Mouse (Mus musculus) hindbrain, embryonic 13.5 days (tissue): ENCODE data around the gene Map3k13. TPM values are rescaled to one million over a fixed set of nuclear protein-coding genes. Genes with fewer than 3 reads are reported as not detected.

Experiments
- ATAC-seq: fragments of 200-750 bp; cut with Nextera tagmentation; 2 replicates; pipeline ENCODE4 v1.8.0; 2017; ENCODE audit warnings: moderate TSS enrichment; ENCODE audit not compliant: low FRiP score
- H3K27ac ChIP-seq: fragments of 300-500 bp; sonication (generic); 2 replicates; pipeline ENCODE4 v1.5.1; 2015; ENCODE audit warnings: inconsistent platforms, mild to moderate bottlenecking, moderate library complexity
- H3K27me3 ChIP-seq: fragments of 300-500 bp; sonication (generic); 2 replicates; pipeline ENCODE4 v1.6.1; 2015; ENCODE audit warnings: mild to moderate bottlenecking, inconsistent platforms
- H3K36me3 ChIP-seq: fragments of 300-500 bp; sonication (generic); 2 replicates; pipeline ENCODE4 v1.6.1; 2015; ENCODE audit warnings: mild to moderate bottlenecking, inconsistent platforms
- H3K4me1 ChIP-seq: fragments of 300-500 bp; sonication (generic); replicated peaks from 2 replicates; pipeline ENCODE4 v1.6.1; 2015; ENCODE audit warnings: inconsistent platforms
- H3K4me2 ChIP-seq: fragments of 300-500 bp; sonication (generic); 2 replicates; pipeline ENCODE4 v1.6.1; 2015; ENCODE audit warnings: inconsistent platforms, mild to moderate bottlenecking, moderate library complexity
- H3K4me3 ChIP-seq: fragments of 300-500 bp; sonication (generic); 2 replicates; pipeline ENCODE4 v1.5.1; 2015; ENCODE audit warnings: mild to moderate bottlenecking, inconsistent platforms
- H3K9ac ChIP-seq: fragments of 300-500 bp; sonication (generic); 2 replicates; pipeline ENCODE4 v1.6.1; 2015; ENCODE audit warnings: mild to moderate bottlenecking, inconsistent platforms
- H3K9me3 ChIP-seq: fragments of 300-500 bp; sonication (generic); 2 replicates; pipeline ENCODE4 v1.6.1; 2016; ENCODE audit warnings: inconsistent platforms
- WGBS: fragments of 180-500 bp; shearing (Covaris S2); methylation state at CpG from one replicate; pipeline ENCODE4 v1.1.7; 2015; 5-methylcytosine and 5-hydroxymethylcytosine counted together
- polyA plus RNA-seq: library from polyadenylated mRNA; unstranded; fragments of >200 nt; fragmentation: Nextera tagmentation; extraction: Ambion mirVana; gene quantifications from 2 replicates; pipeline ENCODE4 v1.2.1, GENCODE M21; 2015

Map3k13 gene
- polyA plus RNA-seq = 7.9 and 8.2 TPM in 2 replicates

DNA sequence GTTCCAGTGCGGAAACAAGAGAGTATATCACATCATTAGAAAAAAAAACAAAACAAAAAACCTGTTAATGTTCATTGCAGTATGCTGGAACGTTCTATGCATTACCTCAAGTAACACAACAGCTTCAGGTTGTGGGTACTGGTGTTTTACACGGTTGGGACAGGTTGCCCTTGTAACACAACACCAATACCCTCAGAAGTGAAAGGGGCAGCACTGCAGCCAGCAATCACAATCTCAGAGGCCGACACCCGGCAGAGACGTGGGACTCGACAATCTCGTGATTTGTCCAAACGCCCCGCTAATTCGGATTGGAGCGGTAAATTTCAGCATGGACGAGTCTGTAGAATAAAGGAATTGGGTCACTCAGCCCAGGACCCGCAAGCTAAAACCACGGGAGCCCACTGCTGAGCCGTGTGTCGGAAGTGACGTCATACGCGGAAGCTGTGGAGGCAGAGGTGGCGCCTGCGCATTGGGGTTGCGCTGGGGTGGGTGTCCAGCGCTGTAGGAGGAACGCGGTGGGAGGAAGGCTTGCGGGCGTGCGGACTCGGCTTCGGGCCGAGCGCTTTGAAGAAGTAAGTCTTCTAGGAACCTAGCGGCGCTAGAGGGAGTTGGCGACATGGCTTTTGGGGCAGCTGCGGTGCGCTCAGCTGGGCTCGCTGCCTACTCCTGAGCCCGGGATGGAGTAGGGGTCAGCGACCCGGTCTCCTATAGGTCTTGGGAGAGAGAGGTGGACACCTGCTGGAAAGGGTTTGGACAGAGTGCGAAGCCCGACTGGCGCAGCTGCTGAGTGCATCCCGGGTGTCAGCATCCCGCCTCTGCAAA lies at the start of gene Map3k13:
Map3k13 (plus strand) TSS at position 472 of the 822 bp plus-strand sequence.
- no peaks in the 10 kb centered on the region for H3K9me3 ChIP-seq
- H3K4me1 ChIP-seq = peaks cover 25% of the 10 kb centered on the region
- H3K9ac ChIP-seq = peak within 1 kb of the TSS; percentile 87
- peak; percentile 99 for ATAC-seq
- peak within 1 kb of the TSS; percentile 75 for H3K4me2 ChIP-seq
- H3K27ac ChIP-seq = peak within 1 kb of the TSS; percentile 93
- H3K27me3 ChIP-seq = no peaks in the 10 kb centered on the region
- peak within 1 kb of the TSS; percentile 80 for H3K4me3 ChIP-seq
- peaks cover under 1% of the 10 kb centered on the region for H3K36me3 ChIP-seq
- 2% methylated on average over 47 of the region's 47 CpGs for WGBS

DNA sequence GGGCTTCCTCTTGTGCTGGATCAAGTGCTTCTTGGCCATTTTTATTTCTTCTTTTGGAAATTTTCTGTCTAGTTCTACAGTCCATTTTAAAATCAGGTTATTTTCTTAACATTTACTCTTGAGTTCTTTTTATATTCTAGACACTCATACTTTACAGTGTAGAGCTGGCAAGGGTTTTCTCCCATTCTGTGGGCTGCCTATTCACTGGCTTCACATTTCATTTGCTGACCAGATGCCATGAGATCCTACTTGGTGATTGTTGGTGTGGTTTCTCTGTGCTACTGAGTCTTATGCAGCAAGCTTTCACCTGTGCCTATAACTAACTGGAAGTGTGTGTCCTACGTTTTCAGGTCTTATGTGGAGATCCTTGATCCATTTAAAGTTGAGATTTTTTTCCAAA lies 35.7 kb upstream of the Map3k13 start:
- no peak for ATAC-seq
- Histone ChIP-seq H3K9ac (no peak overlapping the region), H3K4me1 (no peaks in the 10 kb centered on the region), H3K27me3 (no peaks in the 10 kb centered on the region), H3K4me3 (no peak overlapping the region), H3K9me3 (peaks cover 5% of the 10 kb centered on the region; the same call in 1 of the 2 replicates), H3K36me3 (no peaks in the 10 kb centered on the region), H3K27ac (no peak overlapping the region), H3K4me2 (no peak overlapping the region)
- 75% methylated on average over 1 of the region's 1 CpGs for WGBS

DNA sequence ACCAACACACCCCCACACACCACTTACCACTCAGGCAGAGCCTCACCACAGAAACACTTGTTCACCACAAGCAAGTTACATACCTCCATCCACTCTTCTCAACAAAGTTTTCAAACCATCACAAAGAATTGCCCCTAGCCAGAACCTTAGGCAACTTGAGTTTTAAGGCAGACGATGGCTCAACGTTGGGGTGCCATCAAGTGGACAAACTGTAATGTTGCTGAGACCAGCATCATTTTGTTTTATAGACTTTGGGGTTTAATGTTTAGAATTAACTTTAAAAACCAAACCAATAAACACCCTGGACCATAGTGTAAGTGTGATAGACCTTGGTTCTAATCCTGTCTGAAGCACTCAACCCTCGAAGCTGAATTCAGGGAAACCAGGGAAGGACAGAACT lies 25.9 kb upstream of the Map3k13 start:
- 82% methylated on average over 3 of the region's 3 CpGs for WGBS
- Histone ChIP-seq H3K4me3 (no peak overlapping the region), H3K4me2 (no peak overlapping the region), H3K27ac (no peak overlapping the region), H3K9me3 (no peaks in the 10 kb centered on the region), H3K4me1 (no peaks in the 10 kb centered on the region), H3K9ac (no peak overlapping the region), H3K27me3 (no peaks in the 10 kb centered on the region), H3K36me3 (no peaks in the 10 kb centered on the region)
- no peak for ATAC-seq

DNA sequence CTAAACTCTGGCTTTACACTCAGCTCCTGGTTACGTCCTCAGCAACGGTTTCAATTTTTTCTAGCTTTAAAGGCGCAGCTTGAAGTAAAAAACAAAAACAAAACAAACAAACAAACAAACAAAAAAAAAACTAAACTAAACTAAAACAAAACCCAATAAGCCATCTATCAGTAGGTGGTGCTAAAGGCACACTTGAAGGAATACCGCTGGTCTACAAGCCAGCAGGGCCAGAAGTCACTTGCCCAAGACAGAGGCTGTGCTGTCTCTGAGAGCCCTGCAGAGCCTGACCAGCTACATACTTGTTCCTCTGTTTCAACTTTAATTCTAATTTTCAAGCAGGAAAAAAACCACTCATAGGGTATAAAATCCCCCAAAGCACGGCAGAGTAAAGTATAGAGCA lies 24.5 kb upstream of the Map3k13 start:
- Histone ChIP-seq H3K27ac (no peak overlapping the region), H3K36me3 (no peaks in the 10 kb centered on the region), H3K9ac (no peak overlapping the region), H3K4me3 (no peak overlapping the region), H3K4me2 (no peak overlapping the region), H3K4me1 (no peaks in the 10 kb centered on the region), H3K9me3 (no peaks in the 10 kb centered on the region), H3K27me3 (no peaks in the 10 kb centered on the region)
- WGBS = 84% methylated on average over 5 of the region's 5 CpGs
- ATAC-seq = no peak

DNA sequence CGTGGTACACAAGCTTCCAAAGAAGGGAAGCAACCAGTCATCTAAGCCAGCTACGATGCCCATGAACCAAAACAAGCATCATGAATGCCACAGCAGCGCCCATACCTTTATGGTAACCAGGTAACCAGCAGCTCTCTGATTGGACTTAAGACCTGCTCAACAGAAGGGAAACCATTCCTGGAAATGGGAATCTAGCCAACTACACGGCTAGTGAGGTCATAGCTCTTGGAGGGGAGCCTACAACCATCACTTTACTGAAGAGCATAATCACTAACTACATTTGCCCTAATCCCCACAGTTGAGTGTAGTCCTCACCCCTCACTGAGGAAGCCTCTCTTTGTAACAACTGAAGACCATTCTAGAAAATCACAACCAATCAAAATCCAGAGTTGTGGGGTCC lies 19.4 kb upstream of the Map3k13 start:
- no peaks in the 10 kb centered on the region for H3K4me1 ChIP-seq
- H3K9me3 ChIP-seq = no peaks in the 10 kb centered on the region
- H3K4me3 ChIP-seq = no peak overlapping the region
- H3K36me3 ChIP-seq = no peaks in the 10 kb centered on the region
- no peak overlapping the region for H3K9ac ChIP-seq
- H3K27ac ChIP-seq = no peak overlapping the region
- no peak for ATAC-seq
- no peaks in the 10 kb centered on the region for H3K27me3 ChIP-seq
- no peak overlapping the region for H3K4me2 ChIP-seq
- 81% methylated on average over 4 of the region's 4 CpGs for WGBS

DNA sequence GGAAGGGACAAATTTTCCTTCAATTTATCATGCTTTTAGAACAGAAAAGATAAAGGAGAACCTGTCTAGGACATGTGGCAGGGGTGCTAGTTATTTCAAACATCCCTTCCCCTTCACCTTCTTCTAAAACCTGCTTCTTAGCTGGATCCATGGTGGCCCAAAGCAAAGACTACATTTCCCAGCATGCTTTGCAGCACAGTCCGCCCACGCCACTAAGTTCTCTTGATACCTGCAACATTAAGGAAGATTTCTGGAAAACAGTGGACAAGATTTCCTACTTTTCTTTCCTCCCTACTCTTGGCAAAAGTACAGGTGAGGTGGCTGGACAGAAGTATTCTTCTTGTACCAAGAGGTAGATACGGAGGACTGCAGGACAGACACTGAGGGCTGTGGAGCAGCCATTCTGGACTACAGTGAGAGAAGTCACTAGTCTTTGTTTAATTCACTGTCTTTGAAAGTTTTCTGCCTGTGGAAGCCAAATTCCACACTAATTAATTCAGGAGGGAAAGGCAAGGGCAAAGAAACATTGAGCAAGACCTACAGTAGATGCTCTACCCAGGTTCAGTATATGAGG lies 15.8 kb upstream of the Map3k13 start:
- Histone ChIP-seq H3K4me2 (peak overlapping the region; percentile 26), H3K36me3 (no peaks in the 10 kb centered on the region), H3K9me3 (no peaks in the 10 kb centered on the region), H3K27ac (no peak overlapping the region), H3K9ac (no peak overlapping the region), H3K27me3 (no peaks in the 10 kb centered on the region), H3K4me3 (peak overlapping the region; percentile 26; the same call in 1 of the 2 replicates), H3K4me1 (no peaks in the 10 kb centered on the region)
- 43% methylated on average over 3 of the region's 3 CpGs for WGBS
- no peak for ATAC-seq

DNA sequence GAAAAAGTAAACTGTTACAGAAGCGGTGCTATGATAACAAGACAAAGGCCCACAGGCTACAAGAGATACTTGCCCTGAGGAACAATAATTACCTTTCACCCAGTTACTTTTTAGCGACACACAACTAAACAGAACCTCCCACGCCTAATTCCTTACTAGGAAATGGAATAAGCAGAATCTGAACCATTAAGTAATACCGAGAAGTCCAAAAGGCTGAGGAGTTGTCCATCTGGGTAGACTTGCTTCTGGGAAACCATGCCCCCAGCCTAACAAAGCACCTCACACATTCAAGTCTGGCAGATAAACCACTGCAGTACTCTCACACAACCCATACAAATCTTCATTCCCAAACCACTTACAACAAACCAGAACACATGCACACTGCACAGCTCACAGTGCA lies 15.0 kb upstream of the Map3k13 start:
- no peak for ATAC-seq
- Histone ChIP-seq H3K4me2 (no peak overlapping the region), H3K4me1 (no peaks in the 10 kb centered on the region), H3K27ac (no peak overlapping the region), H3K27me3 (no peaks in the 10 kb centered on the region), H3K36me3 (no peaks in the 10 kb centered on the region), H3K4me3 (no peak overlapping the region), H3K9me3 (no peaks in the 10 kb centered on the region), H3K9ac (no peak overlapping the region)
- 90% methylated on average over 4 of the region's 4 CpGs for WGBS

DNA sequence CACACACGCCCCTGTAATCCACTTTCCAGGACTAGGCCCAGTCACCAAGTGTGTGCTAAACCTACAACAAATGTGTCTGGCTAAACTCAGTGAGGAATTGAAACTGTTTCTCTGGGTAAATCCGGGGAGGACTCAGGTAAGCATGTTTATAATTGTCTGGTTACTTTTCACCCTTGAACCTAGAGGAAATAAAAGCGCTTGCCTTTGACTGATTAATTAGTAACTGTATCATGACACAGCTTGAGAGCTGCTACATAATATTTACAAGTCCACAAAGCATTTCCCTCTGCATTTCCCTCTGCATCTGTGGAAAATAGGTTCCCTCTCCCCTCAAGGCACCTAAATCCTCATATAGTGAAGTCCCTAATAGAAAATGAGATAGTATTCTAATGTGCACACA lies 12.9 kb upstream of the Map3k13 start:
- no peaks in the 10 kb centered on the region for H3K27me3 ChIP-seq
- no peaks in the 10 kb centered on the region for H3K36me3 ChIP-seq
- no peak overlapping the region for H3K4me3 ChIP-seq
- 89% methylated on average over 3 of the region's 3 CpGs for WGBS
- H3K4me2 ChIP-seq = no peak overlapping the region
- no peak for ATAC-seq
- no peaks in the 10 kb centered on the region for H3K9me3 ChIP-seq
- H3K4me1 ChIP-seq = no peaks in the 10 kb centered on the region
- H3K27ac ChIP-seq = no peak overlapping the region
- H3K9ac ChIP-seq = no peak overlapping the region

DNA sequence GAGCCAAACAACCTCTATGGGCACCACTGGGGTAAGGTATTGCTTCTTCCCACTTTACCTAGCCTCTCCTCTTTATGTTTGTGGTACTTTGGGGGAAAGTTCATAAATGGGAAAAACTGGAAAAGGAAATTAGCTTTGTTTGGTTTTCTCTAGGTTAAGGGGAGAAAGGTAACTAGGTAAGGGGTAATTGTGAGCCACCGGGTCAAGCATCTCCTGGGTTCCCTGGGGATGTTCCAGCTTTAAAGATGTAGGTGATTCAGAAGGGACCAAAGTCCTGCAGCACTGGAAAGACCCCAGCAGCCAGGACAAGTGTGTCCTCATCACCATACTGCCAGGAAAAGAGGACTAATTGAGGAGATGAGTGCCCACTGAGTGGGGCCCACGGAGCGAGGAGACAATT lies 12.3 kb upstream of the Map3k13 start:
- H3K4me3 ChIP-seq = no peak overlapping the region
- whole genome bisulfite sequencing = 82% methylated on average over 3 of the region's 3 CpGs
- ATAC-seq = no peak

DNA sequence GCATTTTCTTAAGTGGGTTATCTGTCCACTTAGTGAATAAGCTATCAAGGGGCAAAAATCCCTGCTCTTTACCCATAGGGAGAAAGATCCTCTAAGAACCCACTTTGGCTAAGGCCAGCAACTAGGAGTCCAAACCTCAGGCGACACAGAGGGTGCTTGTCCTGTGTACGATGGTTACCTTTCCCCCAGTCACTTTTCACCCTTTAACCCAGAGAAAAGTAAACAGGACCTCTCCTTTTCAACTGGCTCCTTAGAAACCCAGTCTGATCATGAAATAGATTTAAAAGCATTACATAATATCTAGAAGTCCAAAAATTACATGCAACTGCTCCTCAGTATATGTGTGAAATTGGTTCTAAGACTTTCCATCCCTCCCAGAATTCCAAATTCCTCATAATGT lies 11.3 kb upstream of the Map3k13 start:
- H3K9me3 ChIP-seq = no peaks in the 10 kb centered on the region

More for the DNA sequence above, 12.3 kb upstream of the Map3k13 start:
- H3K4me1 ChIP-seq = no peaks in the 10 kb centered on the region
- H3K9ac ChIP-seq = no peak overlapping the region
- no peaks in the 10 kb centered on the region for H3K9me3 ChIP-seq
- H3K27me3 ChIP-seq = no peaks in the 10 kb centered on the region
- H3K36me3 ChIP-seq = no peaks in the 10 kb centered on the region
- no peak overlapping the region for H3K27ac ChIP-seq
- no peak overlapping the region for H3K4me2 ChIP-seq

DNA sequence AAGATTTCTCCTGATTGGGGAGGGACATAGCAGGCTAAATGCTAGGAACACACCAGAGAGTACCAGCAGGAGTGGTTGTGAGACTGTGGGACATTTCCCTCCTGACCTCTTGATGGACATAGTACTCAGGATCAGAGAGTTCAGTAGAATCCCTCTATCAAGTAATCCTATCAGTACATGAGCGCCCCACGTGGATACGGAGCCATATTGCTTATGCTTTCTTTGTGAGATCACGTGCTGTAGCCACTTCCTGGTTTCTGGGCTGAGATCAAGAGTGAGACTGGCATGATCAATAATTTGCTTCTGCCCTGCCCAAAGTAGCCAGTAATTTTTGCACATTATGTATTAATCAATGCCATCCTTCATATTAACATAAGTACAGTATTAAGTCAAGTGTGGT lies 9.1 kb upstream of the Map3k13 start:
- Histone ChIP-seq H3K9ac (no peak overlapping the region), H3K4me3 (no peak overlapping the region), H3K27ac (no peak overlapping the region), H3K9me3 (no peaks in the 10 kb centered on the region), H3K36me3 (no peaks in the 10 kb centered on the region), H3K4me2 (no peak overlapping the region), H3K27me3 (no peaks in the 10 kb centered on the region), H3K4me1 (peaks cover 11% of the 10 kb centered on the region)
- WGBS = 77% methylated on average over 4 of the region's 4 CpGs
- ATAC-seq = no peak

More for the DNA sequence above, 11.3 kb upstream of the Map3k13 start:
- peaks cover 8% of the 10 kb centered on the region for H3K4me1 ChIP-seq
- H3K27me3 ChIP-seq = no peaks in the 10 kb centered on the region
- no peak overlapping the region for H3K9ac ChIP-seq
- H3K36me3 ChIP-seq = no peaks in the 10 kb centered on the region
- H3K27ac ChIP-seq = no peak overlapping the region
- H3K4me2 ChIP-seq = no peak overlapping the region
- WGBS = 74% methylated on average over 2 of the region's 2 CpGs
- no peak for ATAC-seq
- no peak overlapping the region for H3K4me3 ChIP-seq

DNA sequence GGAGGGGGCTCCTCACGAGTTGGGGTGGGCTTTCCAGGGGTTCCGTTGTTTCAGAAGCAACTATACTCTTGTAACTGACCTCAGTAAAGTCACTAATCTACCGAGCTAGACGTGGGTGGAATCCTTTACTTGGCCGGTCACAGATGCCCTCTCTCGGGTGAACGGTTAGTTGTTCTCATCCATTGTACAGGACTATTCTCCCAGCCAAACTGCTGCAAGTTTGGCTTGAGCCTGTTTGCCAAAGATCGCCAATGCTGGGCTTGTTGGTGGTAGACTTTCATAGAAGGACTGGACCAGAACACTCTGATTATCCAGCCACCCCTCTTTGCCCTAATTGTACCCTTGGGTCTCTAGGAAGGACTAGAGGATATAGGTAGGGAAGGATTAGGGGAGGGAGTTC lies 7.8 kb upstream of the Map3k13 start:
- 85% methylated on average over 8 of the region's 8 CpGs for WGBS
- H3K4me2 ChIP-seq = no peak overlapping the region
- ATAC-seq = no peak

More for the DNA sequence above, 7.8 kb upstream of the Map3k13 start:
- H3K4me1 ChIP-seq = peaks cover 11% of the 10 kb centered on the region
- H3K27me3 ChIP-seq = no peaks in the 10 kb centered on the region
- H3K4me3 ChIP-seq = no peak overlapping the region
- H3K27ac ChIP-seq = no peak overlapping the region
- no peaks in the 10 kb centered on the region for H3K36me3 ChIP-seq
- H3K9me3 ChIP-seq = no peaks in the 10 kb centered on the region
- H3K9ac ChIP-seq = no peak overlapping the region
